Mouse (Mus musculus) liver, embryonic 11.5 days (tissue): ENCODE measurements around the gene Asic2. TPM values are rescaled to one million over a fixed set of nuclear protein-coding genes. Genes with fewer than 3 reads are reported as not detected.
A peak's percentile ranks its signal among the peaks of the same experiment; 100 is the strongest.

Experiments
- ATAC-seq: fragments of 200-750 bp; cut with Nextera tagmentation; replicated peaks from 2 replicates; pipeline ENCODE4 v1.8.0; 2017; ENCODE audit warnings: moderate number of reproducible peaks, mild to moderate bottlenecking, moderate TSS enrichment, moderate library complexity; ENCODE audit not compliant: low FRiP score
- DNase-seq: peaks from one replicate; pipeline ENCODE4 v3.0.0-alpha.2; 2017; ENCODE audit warnings: low spot score
- H3K27ac ChIP-seq: fragments of 300-500 bp; sonication (generic); 2 replicates; pipeline ENCODE4 v1.5.1; 2014; ENCODE audit warnings: mild to moderate bottlenecking, low read depth, low read length, control low read depth
- H3K27me3 ChIP-seq: fragments of 300-500 bp; sonication (generic); replicated peaks from 2 replicates; pipeline ENCODE4 v1.6.1; 2014; ENCODE audit warnings: low read length, mixed read lengths; ENCODE audit not compliant: control insufficient read depth, insufficient read depth
- H3K36me3 ChIP-seq: fragments of 300-500 bp; sonication (generic); 2 replicates; pipeline ENCODE4 v1.6.1; 2014; ENCODE audit warnings: mild to moderate bottlenecking, low read length, moderate library complexity, mixed read lengths; ENCODE audit not compliant: control insufficient read depth, insufficient read depth
- H3K4me1 ChIP-seq: fragments of 300-500 bp; sonication (generic); replicated peaks from 2 replicates; pipeline ENCODE4 v1.6.1; 2014; ENCODE audit warnings: low read length, mixed read lengths; ENCODE audit not compliant: control insufficient read depth, insufficient read depth
- H3K4me2 ChIP-seq: fragments of 300-500 bp; sonication (generic); 2 replicates; pipeline ENCODE4 v1.6.1; 2014; ENCODE audit warnings: mild to moderate bottlenecking, control low read depth, moderate library complexity
- H3K4me3 ChIP-seq: fragments of 300-500 bp; sonication (generic); 2 replicates; pipeline ENCODE4 v1.5.1; 2014; ENCODE audit warnings: low read depth, low read length, control low read depth
- H3K9ac ChIP-seq: fragments of 300-500 bp; sonication (generic); 2 replicates; pipeline ENCODE4 v1.6.1; 2014; ENCODE audit warnings: low read depth, low read length, control low read depth
- H3K9me3 ChIP-seq: fragments of 300-500 bp; sonication (generic); 2 replicates; pipeline ENCODE4 v1.6.1; 2016; ENCODE audit warnings: low read length, inconsistent platforms, mixed read lengths; ENCODE audit not compliant: control insufficient read depth
- whole genome bisulfite sequencing: fragments of 180-500 bp; shearing (Covaris S2); extraction: QIAGEN DNeasy Blood & Tissue Kit; methylation state at CpG from one replicate; pipeline ENCODE4 v1.1.7; 2014; 5-methylcytosine and 5-hydroxymethylcytosine counted together
- polyA plus RNA-seq: library from polyadenylated mRNA; unstranded; fragments of >200 nt; fragmentation: Nextera tagmentation; extraction: Ambion mirVana; gene quantifications from 2 replicates; pipeline ENCODE4 v1.2.1, GENCODE M21; 2014

Gene Asic2
- polyA plus RNA-seq, 1 experiment from 2014 or later, result 0.27 TPM

- no peak overlapping the region for H3K4me3 ChIP-seq
- H3K27ac ChIP-seq, result no peak overlapping the region
- H3K9ac ChIP-seq, result no peak overlapping the region
- no peaks in the 10 kb centered on the region for H3K4me1 ChIP-seq
- no peaks in the 10 kb centered on the region for H3K27me3 ChIP-seq
- no peaks in the 10 kb centered on the region for H3K36me3 ChIP-seq
- ATAC-seq, result no peak
- DNase-seq, result no peak
- 69% methylated on average over 3 of the region's 3 CpGs for WGBS
- H3K4me2 ChIP-seq, result no peak overlapping the region
- no peaks in the 10 kb centered on the region for H3K9me3 ChIP-seq
Measured at GRCm38 (mm10) chr11:81645549-81645948, 322.7 kb downstream of the Asic2 start.

- Histone ChIP-seq H3K4me3 (no peak overlapping the region), H3K27me3 (no peaks in the 10 kb centered on the region), H3K4me1 (no peaks in the 10 kb centered on the region), H3K4me2 (no peak overlapping the region), H3K36me3 (no peaks in the 10 kb centered on the region), H3K9me3 (no peaks in the 10 kb centered on the region), H3K27ac (no peak overlapping the region), H3K9ac (no peak overlapping the region)
- WGBS, result 83% methylated on average over 9 of the region's 9 CpGs
- DNase-seq (no peak), ATAC-seq (no peak)
Measured at GRCm38 (mm10) chr11:81636356-81636755, 331.9 kb downstream of the Asic2 start.

GRCm38 (mm10) chr11:81634360-81635350 lies 333.6 kb downstream of the Asic2 start:
- H3K27me3 ChIP-seq, result no peaks in the 10 kb centered on the region
- no peak for ATAC-seq
- H3K9me3 ChIP-seq, result no peaks in the 10 kb centered on the region
- 59% methylated on average over 25 of the region's 25 CpGs for WGBS
- H3K4me3 ChIP-seq, result no peak overlapping the region
- DNase-seq, result no peak
- no peaks in the 10 kb centered on the region for H3K36me3 ChIP-seq
- H3K27ac ChIP-seq, result no peak overlapping the region
- H3K4me2 ChIP-seq, result no peak overlapping the region
- H3K4me1 ChIP-seq, result no peaks in the 10 kb centered on the region
- H3K9ac ChIP-seq, result no peak overlapping the region

- Histone ChIP-seq H3K27me3 (no peaks in the 10 kb centered on the region), H3K9ac (no peak overlapping the region), H3K27ac (no peak overlapping the region), H3K4me3 (no peak overlapping the region), H3K4me1 (no peaks in the 10 kb centered on the region), H3K36me3 (no peaks in the 10 kb centered on the region), H3K9me3 (no peaks in the 10 kb centered on the region), H3K4me2 (no peak overlapping the region)
- DNase-seq, result no peak
- WGBS, result 55% methylated on average over 4 of the region's 4 CpGs
- no peak for ATAC-seq
Measured at GRCm38 (mm10) chr11:81625199-81625598, 343.1 kb downstream of the Asic2 start.

- H3K27me3 ChIP-seq, result no peaks in the 10 kb centered on the region
- no peaks in the 10 kb centered on the region for H3K9me3 ChIP-seq
- ATAC-seq (no peak), DNase-seq (no peak)
- no peak overlapping the region for H3K4me3 ChIP-seq
- H3K4me2 ChIP-seq, result no peak overlapping the region
- H3K4me1 ChIP-seq, result no peaks in the 10 kb centered on the region
- no peaks in the 10 kb centered on the region for H3K36me3 ChIP-seq
- no peak overlapping the region for H3K27ac ChIP-seq
- H3K9ac ChIP-seq, result no peak overlapping the region
- WGBS, result 42% methylated on average over 6 of the region's 6 CpGs
Measured at GRCm38 (mm10) chr11:81620516-81620915, 347.7 kb downstream of the Asic2 start.

GRCm38 (mm10) chr11:81616437-81616836 lies 351.8 kb downstream of the Asic2 start:
- WGBS, result 76% methylated on average over 8 of the region's 8 CpGs
- Histone ChIP-seq H3K4me2 (no peak overlapping the region), H3K4me3 (no peak overlapping the region), H3K9me3 (no peaks in the 10 kb centered on the region), H3K27me3 (peaks cover 15% of the 10 kb centered on the region), H3K9ac (no peak overlapping the region), H3K36me3 (no peaks in the 10 kb centered on the region), H3K27ac (no peak overlapping the region), H3K4me1 (no peaks in the 10 kb centered on the region)
- ATAC-seq, result no peak
- DNase-seq, result no peak

GRCm38 (mm10) chr11:81613869-81614620 lies 354.2 kb downstream of the Asic2 start:
- no peaks in the 10 kb centered on the region for H3K9me3 ChIP-seq
- ATAC-seq, result no peak
- no peaks in the 10 kb centered on the region for H3K36me3 ChIP-seq
- no peak overlapping the region for H3K9ac ChIP-seq
- H3K27ac ChIP-seq, result no peak overlapping the region
- WGBS, result 26% methylated on average over 10 of the region's 10 CpGs
- H3K4me2 ChIP-seq, result peak overlapping the region; percentile 37
- no peak for DNase-seq
- no peaks in the 10 kb centered on the region for H3K4me1 ChIP-seq
- H3K27me3 ChIP-seq, result peaks cover 16% of the 10 kb centered on the region
- no peak overlapping the region for H3K4me3 ChIP-seq

GRCm38 (mm10) chr11:81612798-81613540 lies 355.3 kb downstream of the Asic2 start:
- peak overlapping the region; percentile 48 for H3K4me2 ChIP-seq
- no peak overlapping the region for H3K27ac ChIP-seq
- no peaks in the 10 kb centered on the region for H3K36me3 ChIP-seq
- peaks cover 16% of the 10 kb centered on the region for H3K27me3 ChIP-seq
- no peaks in the 10 kb centered on the region for H3K4me1 ChIP-seq
- no peak overlapping the region for H3K4me3 ChIP-seq
- 5% methylated on average over 17 of the region's 17 CpGs for WGBS
- ATAC-seq (no peak), DNase-seq (peak; percentile 62)
- no peaks in the 10 kb centered on the region for H3K9me3 ChIP-seq
- H3K9ac ChIP-seq, result no peak overlapping the region
